Mouse (Mus musculus): Measurements from ENCODE around the gene Olfr994.

Gene Olfr994

DNA sequence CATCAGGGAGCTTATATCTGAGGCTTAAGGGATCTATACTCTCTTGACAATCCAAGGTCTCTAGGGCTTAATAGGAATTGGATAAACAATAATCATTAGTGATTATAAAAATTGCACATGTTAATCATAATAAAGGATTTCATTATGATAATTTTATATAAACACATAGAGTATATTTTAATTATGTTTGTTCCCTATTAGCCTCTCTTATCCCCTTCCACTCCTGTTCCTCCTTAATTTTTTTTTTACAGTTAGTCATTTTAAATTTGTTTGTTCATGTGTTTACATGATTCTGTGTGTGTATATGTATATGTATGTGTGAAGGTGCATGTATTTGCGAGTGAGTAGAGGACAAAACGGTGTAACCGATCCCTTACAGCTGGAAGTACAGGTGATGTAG lies at the start of gene Olfr994:
Gene Olfr994, minus strand, starts transcription at position 101 of the 400 bp plus-strand sequence.
- no peak for DNase-seq (ENCODE audit: low spot score in 2 of 2)

DNA sequence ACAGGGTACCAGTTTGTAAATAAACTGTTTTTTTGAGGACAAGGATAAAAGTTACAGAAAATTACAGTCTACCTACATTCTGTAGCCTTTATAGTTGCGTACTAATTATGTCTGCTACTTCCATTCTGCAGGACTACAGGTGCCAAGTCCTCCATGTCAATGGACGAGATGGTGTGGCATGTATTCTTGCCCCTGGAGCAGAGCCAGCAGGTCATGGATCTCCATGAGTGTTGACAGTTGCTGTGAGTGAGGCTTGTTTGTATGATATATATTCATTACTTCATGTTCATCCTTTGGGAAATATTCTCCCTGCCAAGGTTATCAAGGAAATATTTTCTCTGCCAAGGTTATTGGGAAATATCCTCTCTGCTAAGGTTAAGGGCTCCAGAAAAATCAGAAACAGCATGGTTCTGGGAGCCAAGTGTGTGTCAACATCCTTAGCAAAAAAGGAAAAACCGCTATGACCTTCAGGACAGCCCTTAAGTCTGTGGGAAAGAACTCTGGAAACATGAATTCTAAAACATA lies 30.6 kb upstream of the Olfr994 start:
- no peak for DNase-seq (ENCODE audit: low spot score in 2 of 2)

DNA sequence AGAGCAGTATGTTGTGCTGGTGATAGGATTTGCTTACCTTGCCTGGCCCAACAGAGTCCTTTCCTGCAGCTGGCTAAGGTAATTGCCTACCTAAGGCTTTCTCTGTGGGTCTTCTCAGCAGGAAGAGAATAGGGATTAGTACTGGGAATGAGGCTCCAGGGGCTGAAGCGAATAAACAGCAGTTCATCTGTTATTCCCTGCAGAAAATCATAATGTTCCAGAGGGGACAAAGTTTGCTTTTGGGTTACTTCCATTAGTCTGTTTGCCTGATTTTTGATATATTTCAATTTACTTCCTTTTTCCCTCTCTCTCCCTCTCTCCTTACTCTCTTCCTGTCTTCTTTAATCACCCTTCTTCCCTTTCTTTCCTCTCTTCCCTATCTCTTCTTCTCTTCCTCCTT lies 7.3 kb upstream of the Olfr994 start, which contains the start of gene Olfr995:
Gene Olfr995, minus strand, starts transcription at position 101 of the 400 bp plus-strand sequence.
- DNase-seq (ENCODE audit: low spot score in 2 of 2), result no peak

DNA sequence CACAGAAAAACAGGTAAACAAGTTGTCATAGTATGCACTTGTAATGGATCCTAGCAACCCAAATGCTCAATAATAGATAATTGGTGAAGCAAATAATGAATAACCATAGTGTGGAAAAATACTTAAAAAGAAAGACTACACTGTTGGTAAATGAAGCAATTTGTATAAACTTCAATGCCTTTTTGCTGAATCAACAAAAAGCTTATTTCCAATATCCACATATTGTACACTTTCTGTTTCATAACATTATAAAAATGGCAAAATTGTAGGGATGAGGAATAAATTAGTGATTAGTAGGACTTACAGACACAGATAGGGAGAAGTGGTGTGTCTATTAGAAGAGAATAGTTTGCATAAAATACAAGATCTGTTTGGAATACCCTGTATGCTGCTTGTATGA lies 6.3 kb upstream of the Olfr994 start:
- DNase-seq (ENCODE audit: low spot score in 2 of 2), result no peak

DNA sequence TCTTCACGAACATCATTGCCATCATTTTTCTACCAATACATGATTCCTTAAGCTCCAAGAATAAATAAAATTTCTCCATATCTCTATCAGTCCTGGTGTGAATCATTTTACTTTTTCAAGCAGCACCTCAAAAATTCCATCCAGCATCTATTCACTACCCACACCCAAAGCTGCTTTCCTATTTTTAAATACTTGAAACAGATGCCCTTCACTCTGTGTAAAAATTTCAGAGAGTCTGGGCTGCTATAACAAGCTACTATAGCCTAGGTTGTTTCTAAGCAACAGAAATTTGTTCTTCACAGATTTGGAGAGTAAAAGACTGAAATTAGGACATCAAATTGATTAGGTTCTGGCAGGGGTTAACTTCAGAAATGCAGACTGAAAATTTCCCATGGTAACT lies 10.4 kb downstream of the Olfr994 start:
- no peak for DNase-seq (ENCODE audit: low spot score in 2 of 2)

DNA sequence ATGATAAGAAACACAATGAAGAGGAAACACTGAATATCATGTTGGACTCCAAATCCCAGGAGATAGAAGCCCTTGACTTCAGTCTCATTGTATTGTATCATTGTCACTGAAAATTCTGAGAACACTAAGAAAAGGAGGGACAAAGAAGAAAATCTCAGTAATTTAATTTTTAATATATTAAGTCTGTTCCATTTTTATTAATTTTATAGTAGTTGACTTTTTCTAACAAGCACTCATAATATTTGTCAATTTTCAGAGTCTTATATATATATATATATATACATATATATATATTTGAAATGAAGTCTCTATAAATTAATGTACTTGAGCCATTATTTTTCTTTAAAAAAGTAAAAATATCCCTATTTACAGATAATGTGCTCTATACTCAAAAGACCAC lies 21.5 kb downstream of the Olfr994 start, which contains the start of gene Olfr993:
Gene Olfr993, minus strand, starts transcription at position 101 of the 400 bp plus-strand sequence.
- no peak for DNase-seq (ENCODE audit: low spot score in 2 of 2)

DNA sequence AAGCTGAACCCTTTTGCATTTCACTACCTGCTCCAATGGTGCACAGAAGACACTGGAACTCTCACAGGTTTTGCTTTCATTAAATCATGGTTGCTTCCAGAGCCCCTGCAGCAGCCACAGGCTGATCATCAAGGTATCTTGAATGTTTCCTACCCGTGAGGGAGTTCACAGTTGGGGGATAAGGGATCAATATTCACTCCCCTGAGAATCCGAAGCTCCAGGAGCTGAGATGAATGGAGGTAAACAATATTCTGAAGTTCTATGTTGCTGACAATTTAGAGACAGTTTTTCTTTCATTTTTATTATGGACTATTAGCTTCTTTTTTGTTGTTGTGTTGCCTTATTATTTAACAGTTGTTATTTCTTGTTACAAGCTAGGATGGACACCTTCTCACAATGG lies 26.9 kb downstream of the Olfr994 start, which contains the start of gene Olfr992:
Gene Olfr992, minus strand, starts transcription at position 101 of the 400 bp plus-strand sequence.
- no peak for DNase-seq (ENCODE audit: low spot score in 2 of 2)

All from spleen, postnatal 36 days (tissue).